Mouse (Mus musculus) lung, postnatal 10 days (tissue): ENCODE data around the gene Erich4.

Source experiments
- DNase-seq: peaks from one replicate; pipeline ENCODE4 v3.0.0; 2021

Gene Erich4

GRCm38 (mm10) chr7:25615706-25616011 is at the start of gene Erich4:
Gene Erich4 (minus strand): TSS chr7:25615892.
- DNase-seq: no peak

GRCm38 (mm10) chr7:25658657-25659472 is 43.2 kb upstream of the Erich4 start, which contains the start of the genes Bckdha and Exosc5:
Gene Bckdha (minus strand): TSS chr7:25658981.
Gene Exosc5 (plus strand): TSS chr7:25659164.
- peak; percentile 100 for DNase-seq

DNA sequence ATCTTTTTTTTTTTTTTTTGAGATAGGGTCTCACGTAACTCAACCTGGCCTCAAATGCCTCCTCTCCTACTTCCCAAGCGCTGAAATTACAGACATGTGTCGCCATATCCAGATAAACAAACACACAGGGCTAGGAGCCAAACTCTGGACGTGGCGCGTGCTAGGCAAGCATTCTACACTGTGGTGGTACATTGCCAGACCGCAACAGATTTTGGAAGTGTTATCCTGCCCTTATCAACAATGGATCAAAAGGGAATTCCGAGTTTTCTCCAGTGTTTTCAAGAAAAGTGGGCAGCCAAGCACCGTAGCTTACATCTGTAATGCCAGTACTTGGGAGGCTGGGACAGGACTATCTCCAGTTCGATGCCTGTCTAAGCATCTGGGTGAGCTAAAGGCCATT is 42.1 kb upstream of the Erich4 start:
- DNase-seq: peak; percentile 44

DNA sequence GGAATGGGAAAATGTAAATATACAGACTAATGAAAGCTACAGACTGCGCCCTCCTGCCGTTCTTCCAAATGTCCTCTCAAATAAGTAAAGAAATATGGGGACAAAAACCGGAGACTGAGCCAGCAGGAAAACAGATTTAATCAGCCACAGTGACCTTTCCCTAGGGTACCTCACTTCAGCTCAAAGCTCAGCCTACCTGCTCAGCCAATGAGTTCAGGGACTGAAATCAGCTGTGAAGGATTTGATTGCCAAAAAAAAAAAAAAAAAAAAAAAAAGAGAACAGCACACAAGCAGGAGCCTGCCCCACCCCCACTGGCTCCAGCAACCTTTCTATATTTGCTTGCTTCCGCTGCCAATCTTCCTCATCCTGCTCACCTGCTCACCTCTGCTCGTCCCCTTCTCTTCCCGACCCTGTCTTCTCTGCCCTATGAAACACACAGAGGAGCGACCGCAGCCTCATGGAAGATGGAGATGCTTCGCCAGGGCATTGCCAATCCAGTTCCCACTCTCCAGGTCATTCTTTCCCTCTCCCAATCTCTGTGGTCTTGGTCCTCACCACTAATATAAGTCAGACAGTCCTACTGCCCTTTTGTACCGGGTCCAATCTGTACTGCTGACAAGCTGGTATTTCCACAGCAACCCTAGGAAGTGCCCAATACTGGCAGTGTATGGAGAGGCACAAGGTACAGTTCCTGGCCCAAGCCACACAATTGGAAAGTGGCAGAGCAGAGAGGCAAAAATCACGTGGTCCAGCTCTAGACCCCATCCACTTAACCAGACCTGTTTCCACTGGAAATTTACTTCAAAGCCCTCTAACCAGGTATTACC is 40.1 kb upstream of the Erich4 start:
- DNase-seq: no peak

- no peak for DNase-seq
Observed at GRCm38 (mm10) chr7:25652244-25652759, 36.6 kb upstream of the Erich4 start.

DNA sequence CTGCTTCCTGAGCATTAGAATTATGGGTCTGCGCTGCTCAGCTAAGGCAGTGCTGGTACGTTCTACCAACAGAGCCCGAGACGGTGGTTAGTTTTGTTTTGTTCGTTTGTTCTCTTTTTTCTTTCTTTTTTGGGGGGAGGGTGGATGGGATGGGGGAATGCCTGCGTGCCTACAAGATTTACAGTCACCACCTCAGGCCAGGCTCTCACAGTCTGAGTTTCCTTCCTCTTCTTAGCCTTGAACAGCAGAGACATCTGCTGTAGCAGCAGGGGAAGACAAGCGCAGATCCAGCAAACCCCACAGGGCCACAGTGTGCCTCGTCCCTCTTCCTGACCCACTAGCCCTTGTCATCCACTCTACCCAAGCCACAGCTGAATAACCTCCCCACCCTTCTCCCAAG is 35.6 kb upstream of the Erich4 start:
- no peak for DNase-seq

- no peak for DNase-seq
Observed at GRCm38 (mm10) chr7:25649839-25650238, 34.1 kb upstream of the Erich4 start.

DNA sequence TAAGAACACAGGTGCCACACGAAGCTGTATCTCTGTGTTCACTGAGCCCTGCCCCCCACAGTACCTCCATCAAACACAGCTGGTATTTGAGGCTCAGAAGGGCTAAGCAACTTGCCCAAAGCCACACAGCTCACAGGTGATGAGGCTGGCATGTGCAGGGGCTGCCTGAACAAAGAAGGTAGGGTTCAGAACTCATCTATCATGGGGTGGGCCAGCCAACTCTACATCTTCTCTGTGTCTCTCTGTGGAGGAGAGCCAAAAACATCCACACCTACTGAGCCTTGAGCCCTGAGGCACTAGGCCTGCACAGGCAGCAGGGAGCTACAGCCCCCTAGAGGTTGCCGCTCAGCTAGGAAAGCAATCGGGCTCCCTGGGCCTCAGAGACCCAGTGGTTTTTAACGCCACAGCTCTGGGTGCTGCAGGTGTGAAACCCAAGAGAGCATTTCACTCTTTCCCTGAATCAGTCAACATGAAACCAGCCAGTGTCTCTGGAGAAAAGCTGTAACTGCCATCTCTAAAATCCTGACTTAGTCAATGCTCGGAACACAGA is 32.0 kb upstream of the Erich4 start:
- DNase-seq: no peak

DNA sequence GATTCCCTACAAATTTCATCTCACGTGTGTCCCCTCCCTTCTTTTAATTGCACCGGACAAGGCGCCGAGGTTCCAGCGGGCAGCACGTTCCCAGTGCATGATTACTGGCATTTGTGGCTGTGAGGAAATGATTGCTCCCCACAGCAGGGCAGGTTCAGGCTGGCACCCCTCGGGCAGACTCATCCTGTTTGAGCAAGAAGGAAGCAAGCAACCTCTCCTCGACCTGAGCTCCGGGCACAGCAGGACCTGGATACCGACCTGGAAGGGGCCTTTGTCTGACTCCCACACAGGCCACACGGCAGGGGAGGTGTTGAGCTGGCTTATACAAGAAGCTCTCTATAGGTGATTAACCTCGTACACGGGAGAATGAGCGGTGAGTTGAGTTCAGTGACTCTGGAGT is 29.4 kb upstream of the Erich4 start:
- DNase-seq: no peak

DNA sequence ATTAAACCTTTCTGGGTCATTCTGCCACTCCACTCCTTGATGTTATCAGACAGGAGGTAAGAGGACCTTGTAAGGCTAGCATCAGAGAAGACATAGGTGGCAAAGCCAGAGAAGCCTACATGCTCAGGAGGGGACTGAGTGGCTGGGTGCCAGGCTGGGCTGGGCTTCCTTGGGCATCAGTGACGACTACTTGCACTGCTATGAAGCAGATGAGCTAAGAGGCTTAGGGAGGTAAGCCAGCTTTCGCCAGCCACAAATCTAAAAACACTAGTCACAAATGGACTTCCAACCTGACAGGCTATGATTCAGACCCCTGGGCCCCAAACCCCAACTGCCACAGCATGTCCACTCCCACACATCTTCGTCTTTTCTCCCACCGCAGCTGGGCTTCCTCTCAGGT is 28.9 kb upstream of the Erich4 start:
- no peak for DNase-seq

- no peak for DNase-seq
Observed at GRCm38 (mm10) chr7:25644136-25644535, 28.4 kb upstream of the Erich4 start.

GRCm38 (mm10) chr7:25639754-25640153 is 24.1 kb upstream of the Erich4 start:
- DNase-seq: no peak

- no peak for DNase-seq
Observed at GRCm38 (mm10) chr7:25637099-25637498, 21.4 kb upstream of the Erich4 start.

DNA sequence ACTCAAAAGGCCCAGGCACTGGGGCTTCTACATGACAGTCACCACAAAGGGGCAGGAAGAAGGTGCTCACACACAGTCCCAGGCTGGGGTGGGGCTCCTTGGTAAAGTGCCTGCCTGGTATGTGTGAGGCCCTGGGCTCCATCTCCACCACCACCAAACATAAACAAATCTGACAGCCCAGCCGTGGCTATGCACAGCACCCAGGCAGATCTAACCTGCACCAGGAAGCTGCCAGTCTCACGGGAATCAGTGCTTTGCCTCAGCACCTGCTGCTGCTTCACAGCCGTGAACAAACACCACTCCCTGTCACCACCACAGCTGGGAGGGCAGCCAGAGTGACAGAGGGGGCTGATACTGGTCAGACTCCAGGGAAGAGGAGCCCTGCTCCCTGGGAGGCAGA is 20.7 kb upstream of the Erich4 start:
- DNase-seq: peak; percentile 38

GRCm38 (mm10) chr7:25632679-25633078 is 17.0 kb upstream of the Erich4 start:
- DNase-seq: no peak

DNA sequence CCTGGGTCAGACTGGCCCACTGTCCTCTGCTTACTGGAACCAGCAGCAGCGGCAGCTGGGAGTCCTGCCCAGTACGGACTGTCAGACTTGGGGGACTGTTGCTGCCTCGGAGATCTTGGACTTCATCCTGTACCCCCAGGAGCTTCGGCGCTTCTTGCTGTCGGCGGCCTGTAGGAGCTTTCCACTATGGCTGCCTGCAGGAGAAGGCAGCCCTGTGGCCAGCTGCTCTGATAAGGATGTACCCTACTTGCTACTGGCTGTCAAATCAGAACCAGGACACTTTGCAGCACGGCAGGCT is 12.6 kb upstream of the Erich4 start:
- no peak for DNase-seq

DNA sequence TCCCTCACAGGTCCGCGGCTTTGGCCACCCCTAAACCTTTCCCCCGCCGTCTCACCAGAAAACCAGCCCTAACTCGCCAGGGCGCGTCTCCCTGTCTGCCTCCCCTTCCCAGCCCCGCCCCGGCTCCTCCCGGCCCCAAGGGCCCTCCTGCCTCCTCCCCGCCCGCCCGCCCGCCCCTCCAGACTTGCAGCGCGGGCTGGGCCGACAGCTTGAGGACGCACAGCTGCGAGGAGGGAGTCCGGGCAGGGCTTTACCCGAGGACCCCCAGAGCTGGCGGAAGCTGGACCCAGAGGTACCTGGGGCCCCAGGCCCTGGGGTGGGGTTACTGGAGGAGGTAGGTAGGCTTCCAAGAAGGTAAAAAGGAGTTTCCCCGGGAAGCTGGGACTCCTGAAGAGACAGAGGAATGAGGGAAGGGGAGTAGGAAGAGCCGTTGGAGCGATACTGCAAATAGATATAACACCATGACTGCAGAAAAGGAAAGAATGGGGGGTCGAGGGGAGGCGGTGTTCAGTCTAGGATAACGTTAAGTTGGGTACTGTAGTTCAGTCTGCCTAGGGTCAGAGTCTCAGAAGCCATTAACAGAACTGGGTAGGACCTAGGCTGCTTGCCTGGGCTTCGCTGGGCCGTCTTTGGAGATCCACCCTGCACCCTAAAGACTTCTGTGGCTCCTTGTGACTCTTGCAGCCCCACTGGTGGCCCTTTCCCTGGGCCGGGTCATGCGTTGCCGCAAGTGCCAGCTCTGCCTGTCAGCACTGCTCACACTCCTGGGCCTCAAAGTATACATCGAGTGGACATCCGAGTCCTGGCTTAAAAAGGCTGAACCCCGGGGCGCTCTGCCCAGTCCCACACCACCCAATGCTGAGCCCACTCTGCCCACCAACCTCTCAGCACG is 12.0 kb upstream of the Erich4 start:
- peak; percentile 89 for DNase-seq

DNA sequence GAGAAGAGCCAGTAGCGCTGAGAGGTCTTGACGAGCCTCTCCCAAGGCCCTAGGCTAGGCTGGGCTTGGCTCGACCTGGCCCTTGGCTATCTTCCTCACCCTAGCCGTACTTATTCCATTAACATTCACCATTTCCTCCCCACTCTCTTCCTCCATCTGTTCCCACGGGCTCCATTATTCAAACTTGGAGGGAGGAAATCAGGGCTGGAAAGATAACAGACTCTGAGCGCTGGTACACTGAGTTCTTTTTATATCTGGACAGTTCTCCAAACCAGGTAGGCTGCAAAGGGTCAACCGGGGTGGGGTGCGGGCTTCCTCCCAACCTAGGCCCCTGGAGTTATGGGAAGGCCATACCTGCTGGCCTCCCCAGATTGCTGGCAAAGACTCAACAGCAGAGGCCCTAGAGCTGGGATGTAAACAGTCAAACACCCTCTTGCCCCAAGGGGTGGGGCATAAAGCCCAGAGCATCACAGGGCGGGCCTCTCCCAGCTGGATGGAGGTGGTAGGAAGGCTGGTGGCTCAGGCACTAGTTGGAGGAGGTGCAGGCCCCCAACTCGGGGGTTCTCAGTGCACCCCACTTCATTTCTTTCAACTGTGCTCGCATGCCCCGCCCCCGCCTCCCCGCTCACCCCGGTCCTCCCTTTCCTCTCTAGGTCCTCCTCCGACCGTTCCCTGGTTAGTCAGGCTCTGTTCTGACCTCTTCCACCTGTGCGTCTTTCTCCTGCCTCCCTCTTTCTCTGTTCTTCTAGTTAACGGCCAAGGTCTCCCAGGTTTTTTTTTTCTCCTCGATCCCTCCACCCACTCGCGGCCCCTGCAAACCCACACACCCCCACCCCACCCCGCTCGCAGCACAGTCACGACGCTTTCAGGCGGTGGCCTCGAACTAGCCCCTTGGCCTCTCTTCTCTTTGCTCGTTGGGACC is 11.1 kb upstream of the Erich4 start, which contains the start of gene B3gnt8:
Gene B3gnt8, plus strand, starts transcription at position 146 of the 922 bp plus-strand sequence.
- DNase-seq: peak; percentile 70

GRCm38 (mm10) chr7:25625594-25626250 is 10.0 kb upstream of the Erich4 start:
- DNase-seq: peak; percentile 49

DNA sequence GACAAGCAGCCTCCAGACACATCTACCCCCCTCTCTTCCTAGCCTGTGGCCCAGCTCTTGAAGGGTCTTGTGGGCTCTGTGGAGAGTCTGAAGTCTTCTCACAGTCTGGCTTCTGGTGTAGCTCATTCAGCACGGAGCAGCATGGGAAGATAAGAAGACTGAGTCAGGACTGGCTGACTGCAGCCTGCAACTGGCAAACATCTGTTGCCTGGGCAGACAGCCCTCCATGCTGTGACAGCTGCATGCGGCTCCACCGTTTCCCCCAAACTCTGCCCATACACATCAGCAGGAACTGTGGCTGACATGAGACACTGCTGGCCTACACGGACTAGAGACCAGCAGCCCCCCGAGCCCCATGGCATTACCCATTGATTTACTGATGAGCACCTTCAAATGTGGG is 9.2 kb upstream of the Erich4 start:
- peak; percentile 41 for DNase-seq

GRCm38 (mm10) chr7:25623857-25624370 is 8.2 kb upstream of the Erich4 start:
- DNase-seq: no peak
